Mouse (Mus musculus) embryonic fibroblast, embryonic 13.5 days (primary cell): ENCODE data around the gene Phb2.
"Not testable (repeated sequence)": the region's sequence is repeated elsewhere in the genome, so short reads cannot be mapped to it uniquely, and the experiment has no call there.

Source experiments
- CTCF ChIP-seq: IDR thresholded peaks from 2 replicates; pipeline ENCODE4 v1.5.1; 2011; ENCODE audit warnings: mild to moderate bottlenecking, control low read depth, low read length, moderate library complexity, borderline replicate concordance; ENCODE audit not compliant: insufficient read depth
- POLR2A ChIP-seq: IDR thresholded peaks from 2 replicates; pipeline ENCODE4 v1.6.1; 2011; ENCODE audit warnings: low read depth, mild to moderate bottlenecking, control low read depth, low read length, moderate library complexity

GRCm38 (mm10) chr6:124682291-124682690, 29.8 kb upstream of the Phb2 start:
- not testable (repeated sequence) for TF ChIP-seq CTCF, POLR2A
